Mouse (Mus musculus): ENCODE results near the gene Erp27. TPM values are rescaled to one million over a fixed set of nuclear protein-coding genes. Genes with fewer than 3 reads are reported as not detected.

Gene Erp27
- polyA plus RNA-seq, 1 experiment from 2014 or later: 0.15 TPM

- H3K36me3 ChIP-seq (ENCODE audit: control insufficient read depth, insufficient read depth, low read length): no peaks in the 10 kb centered on the region
- no peak overlapping the region for H3K4me2 ChIP-seq (ENCODE audit: low read length)
- no peak overlapping the region for H3K4me3 ChIP-seq (ENCODE audit: low read length)
- 80% methylated on average over 13 of the region's 13 CpGs for WGBS
- ATAC-seq: no peak
- no peaks in the 10 kb centered on the region for H3K4me1 ChIP-seq (ENCODE audit: control insufficient read depth, insufficient read depth, low read depth, low read length)
- no peak overlapping the region for H3K27ac ChIP-seq (ENCODE audit: low read depth, low read length)
- H3K9ac ChIP-seq (ENCODE audit: low read depth, low read length): no peak overlapping the region
- H3K9me3 ChIP-seq (ENCODE audit: control insufficient read depth, low read length): no peaks in the 10 kb centered on the region
- H3K27me3 ChIP-seq (replicated peaks; ENCODE audit: control insufficient read depth, insufficient read depth, low read length): no peaks in the 10 kb centered on the region
Measured at GRCm38 (mm10) chr6:136931246-136931645, 9.3 kb upstream of the Erp27 start.

GRCm38 (mm10) chr6:136930677-136931076 is 8.7 kb upstream of the Erp27 start:
- Histone ChIP-seq H3K9ac (ENCODE audit: low read depth, low read length) (no peak overlapping the region), H3K27me3 (replicated peaks; ENCODE audit: control insufficient read depth, insufficient read depth, low read length) (no peaks in the 10 kb centered on the region), H3K4me3 (ENCODE audit: low read length) (no peak overlapping the region), H3K4me2 (ENCODE audit: low read length) (no peak overlapping the region), H3K4me1 (ENCODE audit: control insufficient read depth, insufficient read depth, low read depth, low read length) (no peaks in the 10 kb centered on the region), H3K27ac (ENCODE audit: low read depth, low read length) (no peak overlapping the region), H3K9me3 (ENCODE audit: control insufficient read depth, low read length) (no peaks in the 10 kb centered on the region), H3K36me3 (ENCODE audit: control insufficient read depth, insufficient read depth, low read length) (no peaks in the 10 kb centered on the region)
- peak; percentile 61 for ATAC-seq
- WGBS: 67% methylated on average over 12 of the region's 12 CpGs

- no peaks in the 10 kb centered on the region for H3K36me3 ChIP-seq (ENCODE audit: control insufficient read depth, insufficient read depth, low read length)
- no peak overlapping the region for H3K4me3 ChIP-seq (ENCODE audit: low read length)
- no peaks in the 10 kb centered on the region for H3K9me3 ChIP-seq (ENCODE audit: control insufficient read depth, low read length)
- no peaks in the 10 kb centered on the region for H3K27me3 ChIP-seq (replicated peaks; ENCODE audit: control insufficient read depth, insufficient read depth, low read length)
- no peak for ATAC-seq
- 89% methylated on average over 1 of the region's 1 CpGs for WGBS
- no peaks in the 10 kb centered on the region for H3K4me1 ChIP-seq (ENCODE audit: control insufficient read depth, insufficient read depth, low read depth, low read length)
- H3K27ac ChIP-seq (ENCODE audit: low read depth, low read length): no peak overlapping the region
- H3K9ac ChIP-seq (ENCODE audit: low read depth, low read length): no peak overlapping the region
- H3K4me2 ChIP-seq (ENCODE audit: low read length): no peak overlapping the region
Measured at GRCm38 (mm10) chr6:136927626-136928025, 5.6 kb upstream of the Erp27 start.

- no peaks in the 10 kb centered on the region for H3K27me3 ChIP-seq (replicated peaks; ENCODE audit: control insufficient read depth, insufficient read depth, low read length)
- no peak for ATAC-seq
- H3K4me2 ChIP-seq (ENCODE audit: low read length): no peak overlapping the region
- no peak overlapping the region for H3K4me3 ChIP-seq (ENCODE audit: low read length)
- 73% methylated on average over 8 of the region's 8 CpGs for WGBS
- no peaks in the 10 kb centered on the region for H3K4me1 ChIP-seq (ENCODE audit: control insufficient read depth, insufficient read depth, low read depth, low read length)
- no peak overlapping the region for H3K9ac ChIP-seq (ENCODE audit: low read depth, low read length)
- no peak overlapping the region for H3K27ac ChIP-seq (ENCODE audit: low read depth, low read length)
- no peaks in the 10 kb centered on the region for H3K9me3 ChIP-seq (ENCODE audit: control insufficient read depth, low read length)
- H3K36me3 ChIP-seq (ENCODE audit: control insufficient read depth, insufficient read depth, low read length): no peaks in the 10 kb centered on the region
Measured at GRCm38 (mm10) chr6:136925049-136925448, 3.1 kb upstream of the Erp27 start.

GRCm38 (mm10) chr6:136923532-136923931 is 1.6 kb upstream of the Erp27 start, which contains the start of gene Pde6h:
Gene Pde6h (plus strand): TSS chr6:136923832.
- no peak within 1 kb of the TSS for H3K4me3 ChIP-seq (ENCODE audit: low read length)
- ATAC-seq: no peak
- H3K9ac ChIP-seq (ENCODE audit: low read depth, low read length): no peak within 1 kb of the TSS
- H3K36me3 ChIP-seq (ENCODE audit: control insufficient read depth, insufficient read depth, low read length): no peaks in the 10 kb centered on the region
- H3K9me3 ChIP-seq (ENCODE audit: control insufficient read depth, low read length): no peaks in the 10 kb centered on the region
- H3K27me3 ChIP-seq (replicated peaks; ENCODE audit: control insufficient read depth, insufficient read depth, low read length): no peaks in the 10 kb centered on the region
- H3K4me1 ChIP-seq (ENCODE audit: control insufficient read depth, insufficient read depth, low read depth, low read length): no peaks in the 10 kb centered on the region
- WGBS: 84% methylated on average over 8 of the region's 8 CpGs
- H3K4me2 ChIP-seq (ENCODE audit: low read length): no peak within 1 kb of the TSS
- H3K27ac ChIP-seq (ENCODE audit: low read depth, low read length): no peak within 1 kb of the TSS

- no peak for ATAC-seq
- Histone ChIP-seq H3K36me3 (ENCODE audit: control insufficient read depth, insufficient read depth, low read length) (no peaks in the 10 kb centered on the region), H3K9ac (ENCODE audit: low read depth, low read length) (no peak overlapping the region), H3K4me1 (ENCODE audit: control insufficient read depth, insufficient read depth, low read depth, low read length) (no peaks in the 10 kb centered on the region), H3K4me3 (ENCODE audit: low read length) (no peak overlapping the region), H3K9me3 (ENCODE audit: control insufficient read depth, low read length) (no peaks in the 10 kb centered on the region), H3K27ac (ENCODE audit: low read depth, low read length) (no peak overlapping the region), H3K27me3 (replicated peaks; ENCODE audit: control insufficient read depth, insufficient read depth, low read length) (no peaks in the 10 kb centered on the region), H3K4me2 (ENCODE audit: low read length) (no peak overlapping the region)
- WGBS: 89% methylated on average over 7 of the region's 7 CpGs
Measured at GRCm38 (mm10) chr6:136922871-136923270, 891 bp upstream of the Erp27 start.

- Histone ChIP-seq H3K27me3 (replicated peaks; ENCODE audit: control insufficient read depth, insufficient read depth, low read length) (no peaks in the 10 kb centered on the region), H3K9me3 (ENCODE audit: control insufficient read depth, low read length) (no peaks in the 10 kb centered on the region), H3K27ac (ENCODE audit: low read depth, low read length) (no peak overlapping the region), H3K9ac (ENCODE audit: low read depth, low read length) (no peak overlapping the region), H3K4me3 (ENCODE audit: low read length) (no peak overlapping the region), H3K4me2 (ENCODE audit: low read length) (no peak overlapping the region), H3K4me1 (ENCODE audit: control insufficient read depth, insufficient read depth, low read depth, low read length) (no peaks in the 10 kb centered on the region), H3K36me3 (ENCODE audit: control insufficient read depth, insufficient read depth, low read length) (no peaks in the 10 kb centered on the region)
- 72% methylated on average over 7 of the region's 7 CpGs for WGBS
- no peak for ATAC-seq
Measured at GRCm38 (mm10) chr6:136921601-136922000, 379 bp downstream of the Erp27 start.

- H3K4me2 ChIP-seq (ENCODE audit: low read length): no peak overlapping the region
- no peaks in the 10 kb centered on the region for H3K4me1 ChIP-seq (ENCODE audit: control insufficient read depth, insufficient read depth, low read depth, low read length)
- WGBS: 50% methylated on average over 16 of the region's 16 CpGs
- H3K36me3 ChIP-seq (ENCODE audit: control insufficient read depth, insufficient read depth, low read length): no peaks in the 10 kb centered on the region
- H3K9me3 ChIP-seq (ENCODE audit: control insufficient read depth, low read length): no peaks in the 10 kb centered on the region
- no peak overlapping the region for H3K4me3 ChIP-seq (ENCODE audit: low read length)
- no peak overlapping the region for H3K9ac ChIP-seq (ENCODE audit: low read depth, low read length)
- ATAC-seq: peak; percentile 37; the same call in 1 of the 2 replicates
- H3K27ac ChIP-seq (ENCODE audit: low read depth, low read length): no peak overlapping the region
- H3K27me3 ChIP-seq (replicated peaks; ENCODE audit: control insufficient read depth, insufficient read depth, low read length): no peaks in the 10 kb centered on the region
Measured at GRCm38 (mm10) chr6:136920320-136921257, 1.4 kb downstream of the Erp27 start.

- no peak overlapping the region for H3K4me3 ChIP-seq (ENCODE audit: low read length)
- ATAC-seq: no peak
- H3K4me2 ChIP-seq (ENCODE audit: low read length): no peak overlapping the region
- H3K4me1 ChIP-seq (ENCODE audit: control insufficient read depth, insufficient read depth, low read depth, low read length): peaks cover 8% of the 10 kb centered on the region
- H3K9me3 ChIP-seq (ENCODE audit: control insufficient read depth, low read length): no peaks in the 10 kb centered on the region; the same call in 1 of the 2 replicates
- no peaks in the 10 kb centered on the region for H3K36me3 ChIP-seq (ENCODE audit: control insufficient read depth, insufficient read depth, low read length)
- no peak overlapping the region for H3K27ac ChIP-seq (ENCODE audit: low read depth, low read length)
- no peak overlapping the region for H3K9ac ChIP-seq (ENCODE audit: low read depth, low read length)
- WGBS: 7% methylated on average over 2 of the region's 2 CpGs
- no peaks in the 10 kb centered on the region for H3K27me3 ChIP-seq (replicated peaks; ENCODE audit: control insufficient read depth, insufficient read depth, low read length)
Measured at GRCm38 (mm10) chr6:136917885-136918284, 4.1 kb downstream of the Erp27 start.
